Mouse (Mus musculus) left cerebral cortex, adult 2 months (tissue): ENCODE data around the gene Ubash3b. TPM values are rescaled to one million over a fixed set of nuclear protein-coding genes. Genes with fewer than 3 reads are reported as not detected.

Experiments
- DNase-seq, 2 experiments: peaks; one replicate each; pipeline ENCODE4 v3.0.0; 2021 to 2022; ENCODE audit warnings: low spot score in 2 of 2, mixed read lengths in 1 of 2; ENCODE audit errors: extremely low spot score in 1 of 2
- H3K27ac ChIP-seq: fragments of 200-600 bp; 2 replicates; pipeline ENCODE4 v1.8.1; 2022
- H3K4me3 ChIP-seq: fragments of 200-600 bp; 2 replicates; pipeline ENCODE4 v1.8.1; 2022
- CTCF ChIP-seq: fragments of 200-600 bp; IDR thresholded peaks from 2 replicates; pipeline ENCODE4 v1.8.1; 2022; ENCODE audit warnings: antibody characterized with exemption, mild to moderate bottlenecking, moderate library complexity
- intact Hi-C: fragments of 180-260 bp; cut with DNase I; formaldehyde crosslinking; loops from one replicate; pipeline ENCODE4 v1.15.1; 2025
- total RNA-seq, 2 experiments: library from RNA; stranded (reverse); gene quantifications; 2 replicates each; pipeline ENCODE4 v1.2.3; 2021

The Ubash3b gene
- total RNA-seq, 2 experiments from 2014 or later = 23.5 to 26.7 TPM

DNA sequence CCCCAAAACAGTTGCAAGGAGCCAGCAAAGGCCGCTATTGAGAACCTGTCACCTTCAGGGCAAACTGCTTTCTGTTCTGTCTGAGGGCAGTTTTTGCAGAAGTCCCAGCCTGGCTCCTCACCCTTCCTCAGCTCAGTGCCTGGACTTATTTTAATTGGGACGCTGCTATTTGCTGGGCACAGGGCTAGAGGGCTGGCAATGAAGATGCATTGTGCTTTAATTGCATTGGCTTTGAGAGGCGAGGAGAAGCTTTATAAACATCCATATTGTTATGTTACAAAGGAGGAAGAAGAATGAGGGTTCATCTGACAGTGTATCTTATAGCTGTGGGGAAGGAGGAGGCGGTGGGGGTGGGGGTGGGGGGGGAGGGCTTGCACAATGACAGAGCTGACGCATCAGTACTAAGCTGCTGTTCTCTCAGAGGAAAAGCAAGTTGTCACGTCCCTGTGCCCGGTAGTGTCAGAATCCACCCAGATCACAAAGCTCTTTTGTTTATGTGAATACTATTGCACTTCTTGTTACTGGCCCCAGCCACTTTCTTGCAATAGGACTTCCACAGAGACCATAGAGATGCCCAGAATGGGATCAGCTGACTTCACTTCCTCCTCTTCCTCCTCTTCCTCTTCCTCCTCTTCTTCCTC lies 841 bp downstream of the Ubash3b start:
- Histone ChIP-seq H3K4me3 (no peak overlapping the region), H3K27ac (peak overlapping the region; percentile 55; the same call in 1 of the 2 replicates)
- intact Hi-C loops = no loop called here
- TF ChIP-seq CTCF = no peak
- no peak for DNase-seq

DNA sequence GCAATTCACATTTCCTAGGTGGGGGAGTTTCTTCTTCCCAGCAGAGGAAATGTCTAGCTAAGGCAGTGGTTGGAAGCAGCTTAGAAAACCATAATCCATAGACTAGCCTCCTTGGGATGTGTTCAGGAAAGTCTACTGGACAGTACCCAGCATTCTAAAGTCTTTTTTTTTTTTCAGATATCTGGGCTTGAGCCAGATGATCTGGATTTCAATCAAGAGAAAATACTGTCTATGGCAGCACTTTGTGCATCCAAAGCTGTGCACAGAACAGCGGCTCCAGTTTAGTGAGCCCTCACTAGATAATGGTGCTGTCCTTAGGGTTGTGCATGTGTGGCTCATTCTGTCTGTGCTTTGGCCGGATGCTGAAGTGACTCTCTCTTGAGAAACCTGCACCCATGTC lies 2.3 kb downstream of the Ubash3b start:
- no peak for DNase-seq
- no peak for TF ChIP-seq CTCF
- intact Hi-C loops = loop anchor here (5.0 kb wide), 1 partner anchor 107 kb away; no protein-coding TSS in a partner anchor
- no peak overlapping the region for H3K27ac ChIP-seq
- no peak overlapping the region for H3K4me3 ChIP-seq

DNA sequence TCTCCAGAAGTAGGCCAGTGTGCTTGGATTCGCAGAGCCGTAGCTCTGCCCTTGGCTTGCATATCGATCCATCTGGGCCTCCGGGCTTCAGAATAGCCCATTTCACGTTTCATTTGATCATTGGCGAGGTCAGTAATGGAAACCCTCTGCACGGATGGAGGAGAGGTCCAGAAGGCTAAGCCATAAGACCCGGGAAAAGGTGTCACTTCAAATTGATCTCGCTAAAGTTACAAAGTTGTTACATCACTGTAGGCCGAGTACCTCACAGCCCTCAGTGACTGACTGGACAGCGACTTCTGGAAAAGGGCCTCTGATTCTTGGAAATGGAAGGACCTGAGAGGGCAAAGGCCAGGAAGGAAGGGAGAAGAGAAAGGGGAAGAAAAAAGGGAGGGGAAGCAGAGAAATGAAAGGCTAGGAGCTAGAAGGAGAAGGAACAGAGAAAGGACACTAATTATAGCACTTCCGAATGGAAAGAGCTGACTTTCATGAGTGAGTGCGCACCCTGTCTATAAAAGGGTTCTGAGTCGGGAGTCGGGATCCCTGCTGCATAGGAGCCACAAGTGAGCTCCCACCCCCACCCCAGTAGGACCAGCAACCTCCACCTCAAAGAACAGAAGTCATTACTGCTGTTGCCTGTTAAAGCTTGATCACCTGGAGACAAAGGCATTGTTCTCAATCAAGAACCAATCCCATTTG lies 3.5 kb downstream of the Ubash3b start:
- DNase-seq = no peak
- Histone ChIP-seq H3K27ac (peak overlapping the region; percentile 10; the same call in 1 of the 2 replicates), H3K4me3 (peak overlapping the region; percentile 59)
- intact Hi-C loops = loop anchor here (5.0 kb wide), 1 partner anchor 106 kb away; no protein-coding TSS in a partner anchor
- no peak for TF ChIP-seq CTCF

GRCm38 (mm10) chr9:41157020-41157871 lies 4.3 kb downstream of the Ubash3b start:
- Histone ChIP-seq H3K4me3 (peak overlapping the region; percentile 59), H3K27ac (peak overlapping the region; percentile 88)
- peak; percentile 69 to 78 for DNase-seq
- intact Hi-C loops = loop anchor here (5.0 kb wide), 1 partner anchor 105 kb away; no protein-coding TSS in a partner anchor
- TF ChIP-seq CTCF = peak; percentile 9; the same call in 1 of the 2 replicates

DNA sequence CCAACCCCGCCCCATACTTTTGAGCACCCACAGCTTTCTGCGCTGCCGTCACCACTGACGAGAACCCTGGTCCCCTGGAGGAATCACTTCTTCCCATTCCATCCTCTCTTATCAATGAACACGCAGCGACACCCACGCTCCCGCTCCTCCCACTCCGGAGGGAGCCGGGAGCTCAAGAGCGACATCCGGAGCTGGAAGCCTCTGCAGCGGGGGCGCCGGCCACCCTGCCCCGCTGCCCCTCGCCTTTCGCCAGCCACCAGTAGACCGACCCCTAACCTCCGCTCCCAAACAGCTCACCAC lies 4.8 kb downstream of the Ubash3b start:
- Histone ChIP-seq H3K27ac (peak overlapping the region; percentile 88), H3K4me3 (peak overlapping the region; percentile 59)
- no peak for TF ChIP-seq CTCF
- intact Hi-C loops = loop anchor here (5.0 kb wide), 1 partner anchor 104 kb away; no protein-coding TSS in a partner anchor
- DNase-seq = peak; percentile 53 to 56

DNA sequence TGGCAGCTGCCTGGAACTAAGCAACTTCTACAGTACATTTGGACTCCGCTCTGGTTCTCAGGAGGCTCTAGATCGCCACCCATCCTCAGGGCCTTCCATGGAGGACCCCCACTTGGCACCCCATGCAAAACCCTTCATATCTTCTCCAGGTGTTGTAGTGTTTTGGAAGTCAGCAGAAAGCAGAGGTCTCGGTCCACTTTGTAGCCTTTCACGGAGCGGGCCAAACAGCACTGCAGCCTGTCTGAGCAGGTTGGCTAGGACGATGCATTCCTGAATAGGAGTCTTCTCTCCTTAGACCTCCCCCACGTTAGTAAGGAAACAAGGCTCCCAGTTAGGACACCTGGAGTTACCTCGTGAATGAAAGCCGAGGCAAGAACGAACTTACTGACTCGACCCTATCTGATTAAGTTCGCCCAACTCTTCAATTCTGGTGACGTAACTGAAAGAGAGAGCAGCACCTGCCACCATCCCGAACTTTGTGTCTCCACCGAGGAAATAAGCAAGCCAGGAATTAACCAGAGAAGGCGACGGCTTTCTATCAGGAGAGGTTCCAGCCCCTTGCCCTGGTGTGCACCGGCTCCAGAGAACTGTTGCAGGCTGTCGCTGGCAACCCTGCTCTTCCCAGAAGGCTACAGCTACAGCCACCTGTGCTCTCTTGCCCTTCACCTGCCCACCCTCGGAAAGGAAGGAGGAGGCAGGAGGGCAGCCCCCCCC lies 5.3 kb downstream of the Ubash3b start:
- intact Hi-C loops = loop anchor here (5.0 kb wide), 1 partner anchor 104 kb away; no protein-coding TSS in a partner anchor
- TF ChIP-seq CTCF = no peak
- peak overlapping the region; percentile 59 for H3K4me3 ChIP-seq
- no peak for DNase-seq
- H3K27ac ChIP-seq = no peak overlapping the region; the same call in 1 of the 2 replicates

- TF ChIP-seq CTCF = no peak
- no peak overlapping the region for H3K27ac ChIP-seq
- no peak overlapping the region for H3K4me3 ChIP-seq
- no peak for DNase-seq
- intact Hi-C loops = no loop called here
These were observed 7.5 kb downstream of the Ubash3b start for GRCm38 (mm10) chr9:41153979-41154378.

- intact Hi-C loops = no loop called here
- no peak overlapping the region; the same call in 1 of the 2 replicates for H3K27ac ChIP-seq
- TF ChIP-seq CTCF = no peak
These were observed 8.4 kb downstream of the Ubash3b start for GRCm38 (mm10) chr9:41153050-41153449.

GRCm38 (mm10) chr9:41151491-41151890 lies 10.0 kb downstream of the Ubash3b start:
- no peak for TF ChIP-seq CTCF
- Histone ChIP-seq H3K27ac (no peak overlapping the region), H3K4me3 (no peak overlapping the region)
- DNase-seq = no peak
- intact Hi-C loops = no loop called here

More at GRCm38 (mm10) chr9:41153050-41153449, 8.4 kb downstream of the Ubash3b start:
- no peak for DNase-seq
- H3K4me3 ChIP-seq = no peak overlapping the region

DNA sequence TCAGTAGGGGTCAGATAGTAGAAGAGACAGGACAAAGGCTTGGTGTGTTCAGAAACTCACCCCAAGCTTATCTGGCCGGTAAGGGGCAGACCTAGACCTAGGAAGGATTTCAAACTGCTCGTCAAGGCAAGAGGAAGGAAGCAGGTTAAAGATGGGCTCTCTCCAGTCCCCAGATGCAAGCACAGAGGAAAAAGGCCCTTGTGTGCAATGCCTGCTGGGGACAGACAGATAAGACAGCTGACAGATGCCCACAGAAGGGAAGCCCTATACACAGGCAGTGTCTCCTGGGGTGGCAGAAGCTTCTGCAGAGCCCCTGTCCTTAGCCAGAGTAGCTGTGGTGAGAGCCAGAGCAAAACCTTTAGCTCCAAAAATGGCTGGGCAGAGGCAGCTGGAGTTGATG lies 11.6 kb downstream of the Ubash3b start:
- intact Hi-C loops = no loop called here
- Histone ChIP-seq H3K27ac (peak overlapping the region; percentile 28), H3K4me3 (no peak overlapping the region)
- DNase-seq = no peak
- TF ChIP-seq CTCF = no peak

DNA sequence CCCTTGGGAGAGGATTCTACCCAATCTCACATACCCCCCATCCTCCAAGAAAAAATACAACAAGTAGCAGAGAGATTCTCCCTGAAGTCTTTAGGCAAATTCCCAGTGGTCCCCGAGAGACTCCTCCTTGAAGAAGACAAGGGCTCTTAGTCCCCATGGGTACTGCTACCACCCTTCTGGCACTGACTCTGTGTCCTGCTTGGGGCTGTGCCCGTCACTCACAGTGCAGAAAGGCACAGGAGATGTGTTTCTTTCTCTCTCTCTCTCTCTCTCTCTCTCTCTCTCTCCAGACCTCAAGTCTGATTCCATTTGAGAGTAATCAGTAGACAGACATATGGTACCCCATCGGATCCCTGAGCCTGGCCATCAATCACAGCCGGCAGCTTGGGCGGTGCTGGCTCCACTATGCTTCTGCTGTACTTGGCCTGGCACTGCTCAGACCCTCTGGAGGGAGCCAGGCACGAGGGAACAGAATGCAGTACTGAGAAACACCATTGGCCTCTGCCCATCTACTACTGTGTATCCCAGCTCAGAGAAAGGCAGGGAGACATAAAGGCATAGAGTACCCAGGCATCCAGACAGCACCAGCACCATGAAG lies 12.3 kb downstream of the Ubash3b start:
- no peak; the same call in 1 of the 2 replicates for TF ChIP-seq CTCF
- Histone ChIP-seq H3K27ac (peak overlapping the region; percentile 36), H3K4me3 (no peak overlapping the region)
- intact Hi-C loops = no loop called here
- no peak for DNase-seq
